Mouse (Mus musculus) stomach, postnatal 0 days (tissue): ENCODE data around the gene Myh1. TPM values are rescaled to one million over a fixed set of nuclear protein-coding genes. Genes with fewer than 3 reads are reported as not detected.

Experiments used
- ATAC-seq: fragments of 200-750 bp; cut with Nextera tagmentation; 2 replicates; pipeline ENCODE4 v1.8.0; 2017; ENCODE audit not compliant: low FRiP score, low TSS enrichment
- DNase-seq: peaks from one replicate; pipeline ENCODE4 v3.0.0-alpha.2; 2016; ENCODE audit warnings: low spot score
- H3K27ac ChIP-seq: fragments of 300-500 bp; sonication (generic); replicated peaks from 2 replicates; pipeline ENCODE4 v1.5.1; 2014; ENCODE audit warnings: mild to moderate bottlenecking, control low read depth
- H3K27me3 ChIP-seq: fragments of 300-500 bp; sonication (generic); 2 replicates; pipeline ENCODE4 v1.6.1; 2014; ENCODE audit warnings: low read length; ENCODE audit not compliant: control insufficient read depth, insufficient read depth
- H3K36me3 ChIP-seq: fragments of 300-500 bp; sonication (generic); 2 replicates; pipeline ENCODE4 v1.6.1; 2014; ENCODE audit warnings: low read length, mixed read lengths; ENCODE audit not compliant: control insufficient read depth, insufficient read depth
- H3K4me1 ChIP-seq: fragments of 300-500 bp; sonication (generic); replicated peaks from 2 replicates; pipeline ENCODE4 v1.6.1; 2014; ENCODE audit warnings: antibody characterized with exemption; ENCODE audit not compliant: control insufficient read depth, insufficient read depth
- H3K4me2 ChIP-seq: fragments of 300-500 bp; sonication (generic); replicated peaks from 2 replicates; pipeline ENCODE4 v1.6.1; 2014; ENCODE audit warnings: low read depth, mild to moderate bottlenecking, control low read depth, moderate library complexity
- H3K4me3 ChIP-seq: fragments of 300-500 bp; sonication (generic); 2 replicates; pipeline ENCODE4 v1.5.1; 2014; ENCODE audit warnings: low read depth, low read length, control low read depth
- H3K9ac ChIP-seq: fragments of 300-500 bp; sonication (generic); 2 replicates; pipeline ENCODE4 v1.6.1; 2014; ENCODE audit warnings: mild to moderate bottlenecking, low read length, control low read depth, mixed read lengths
- H3K9me3 ChIP-seq: fragments of 300-500 bp; sonication (generic); 2 replicates; pipeline ENCODE4 v1.6.1; 2016; ENCODE audit warnings: low read length; ENCODE audit not compliant: control insufficient read depth
- CTCF ChIP-seq: IDR thresholded peaks from 2 replicates; pipeline ENCODE4 v1.5.1; 2016; ENCODE audit warnings: antibody characterized with exemption, low read depth, mild to moderate bottlenecking, moderate library complexity
- EP300 ChIP-seq: optimal IDR thresholded peaks from 2 replicates; pipeline ENCODE3; 2016; ENCODE audit warnings: antibody characterized with exemption
- WGBS: fragments of 180-500 bp; shearing (Covaris S2); extraction: QIAGEN DNeasy Blood & Tissue Kit; methylation state at CpG from one replicate; pipeline ENCODE4 v1.1.7; 2014; 5-methylcytosine and 5-hydroxymethylcytosine counted together
- polyA plus RNA-seq: library from polyadenylated mRNA; unstranded; fragments of >200 nt; fragmentation: Nextera tagmentation; extraction: Ambion mirVana; gene quantifications from 2 replicates; pipeline ENCODE4 v1.2.1, GENCODE M21; 2015

Myh1 gene
- 0.01 and 0.05 TPM in 2 replicates for polyA plus RNA-seq

DNA sequence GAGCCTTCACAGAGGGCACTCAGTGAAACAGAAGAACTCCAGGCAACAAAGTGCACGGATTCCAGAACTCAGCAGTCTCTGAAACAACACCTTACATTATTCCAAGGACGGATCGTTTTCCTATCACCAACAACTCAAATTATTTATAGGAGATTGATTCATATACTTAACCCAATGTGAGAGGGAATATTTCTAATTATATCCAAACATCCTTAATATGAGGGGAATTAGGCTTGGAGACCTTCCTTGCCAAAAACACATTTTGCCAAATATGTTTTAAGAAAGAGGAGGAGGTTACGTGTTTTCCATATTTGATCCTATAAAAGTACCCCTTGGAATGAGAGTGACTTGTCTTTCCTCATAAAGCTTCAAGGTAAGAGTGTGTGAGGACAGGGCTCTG is at the start of gene Myh1:
Gene Myh1, plus strand, starts transcription at position 301 of the 400 bp plus-strand sequence.
- H3K4me2 ChIP-seq: no peak within 1 kb of the TSS
- ATAC-seq (no peak), DNase-seq (no peak)
- no peak for TF ChIP-seq CTCF
- 64% methylated on average over 4 of the region's 4 CpGs for WGBS
- H3K27me3 ChIP-seq: no peaks in the 10 kb centered on the region
- H3K27ac ChIP-seq: no peak within 1 kb of the TSS
- H3K4me1 ChIP-seq: no peaks in the 10 kb centered on the region
- no peak within 1 kb of the TSS for H3K9ac ChIP-seq
- H3K9me3 ChIP-seq: no peaks in the 10 kb centered on the region
- H3K4me3 ChIP-seq: no peak within 1 kb of the TSS
- no peaks in the 10 kb centered on the region for H3K36me3 ChIP-seq

DNA sequence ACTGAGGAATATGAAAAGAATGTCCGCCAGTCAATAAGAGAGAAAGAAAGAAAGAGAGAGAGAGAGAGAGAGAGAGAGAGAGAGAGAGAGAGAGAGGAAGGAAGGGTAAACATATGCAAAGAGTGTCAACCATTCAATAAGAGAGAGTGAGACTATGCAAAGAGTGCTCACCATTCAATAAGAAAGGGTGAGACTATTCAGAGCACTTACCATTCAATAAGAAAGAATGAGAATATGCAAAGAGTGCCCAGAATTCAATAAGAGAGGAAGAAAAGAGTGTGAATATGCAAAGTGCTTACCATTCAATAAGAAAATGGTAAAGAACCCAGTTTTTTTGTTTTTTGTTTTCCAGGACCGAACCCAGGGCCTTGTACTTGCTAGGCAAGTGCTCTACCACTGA is 49.6 kb upstream of the Myh1 start:
- no peak overlapping the region for H3K4me3 ChIP-seq
- no peaks in the 10 kb centered on the region for H3K4me1 ChIP-seq
- no peak overlapping the region for H3K27ac ChIP-seq
- no peak overlapping the region for H3K9ac ChIP-seq
- no peaks in the 10 kb centered on the region for H3K27me3 ChIP-seq
- TF ChIP-seq EP300 (no peak), CTCF (no peak)
- no peaks in the 10 kb centered on the region for H3K36me3 ChIP-seq
- ATAC-seq (no peak), DNase-seq (no peak)
- H3K4me2 ChIP-seq: no peak overlapping the region
- H3K9me3 ChIP-seq: no peaks in the 10 kb centered on the region
- WGBS: 91% methylated on average over 2 of the region's 2 CpGs

DNA sequence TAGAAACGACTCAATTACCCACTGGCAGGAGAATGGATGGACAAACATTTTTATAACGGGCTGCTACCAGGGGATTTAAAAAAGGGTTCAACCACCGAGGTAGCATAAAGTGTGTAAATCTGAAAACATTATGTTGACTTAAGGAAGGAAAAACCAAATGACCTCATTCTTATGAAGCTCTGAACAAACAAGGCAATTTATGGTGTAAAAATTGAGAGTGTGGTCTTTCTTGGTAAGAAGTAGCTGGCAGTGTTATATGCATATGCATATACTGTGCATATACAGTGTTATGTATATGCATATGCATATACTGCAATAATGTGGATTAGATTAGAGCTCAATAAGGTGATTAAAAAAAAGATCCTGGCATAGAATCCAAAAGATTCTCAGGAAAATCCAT is 48.7 kb upstream of the Myh1 start:
- WGBS: 67% methylated on average over 3 of the region's 3 CpGs
- H3K27me3 ChIP-seq: no peaks in the 10 kb centered on the region

DNA sequence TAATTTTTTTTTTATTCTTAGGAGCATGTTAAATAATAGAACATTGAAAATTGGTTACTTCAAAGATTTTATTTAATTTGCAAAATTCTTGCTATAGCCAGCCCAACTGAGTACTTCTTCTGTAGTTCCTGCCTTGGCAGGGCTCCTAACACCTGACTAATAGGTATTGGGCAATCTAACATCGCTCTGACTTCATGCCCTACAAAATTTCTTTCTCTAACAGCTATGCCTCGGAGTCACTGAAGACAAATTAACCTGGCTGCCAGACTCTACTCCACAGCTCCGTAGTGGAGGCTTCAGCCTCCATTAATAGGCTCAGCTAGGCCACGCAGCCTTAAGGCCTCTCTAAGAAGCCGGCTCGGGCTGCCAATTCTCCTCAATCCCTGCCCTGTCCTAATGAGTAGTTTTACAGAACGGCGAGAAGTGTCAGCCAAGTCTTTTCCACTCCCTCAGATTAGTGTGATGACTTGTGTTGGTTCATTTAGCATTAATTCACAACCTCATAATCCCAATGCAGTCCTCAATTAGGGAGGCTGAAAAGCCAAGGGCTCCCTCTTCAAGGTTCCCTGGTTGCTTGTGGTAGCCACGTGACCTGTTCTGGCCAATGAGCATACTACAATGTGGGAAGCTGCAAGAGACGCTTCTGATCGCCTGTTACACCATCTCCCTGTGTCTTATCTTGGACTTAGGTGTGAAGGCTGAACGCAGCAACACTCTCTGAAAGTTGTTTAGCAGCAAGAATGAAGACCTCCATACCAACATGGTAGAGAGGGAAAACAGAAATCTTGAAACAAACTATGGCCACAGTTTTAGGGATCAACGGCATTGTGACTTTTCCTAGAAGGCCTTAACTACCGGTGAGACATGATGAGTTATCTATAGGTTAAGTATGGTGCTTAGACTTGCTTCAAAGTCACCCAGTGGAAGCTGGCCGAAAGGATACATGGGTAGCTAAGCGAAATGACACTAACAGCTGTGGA is 47.9 kb upstream of the Myh1 start:
- Histone ChIP-seq H3K27me3 (no peaks in the 10 kb centered on the region), H3K4me3 (no peak overlapping the region), H3K36me3 (no peaks in the 10 kb centered on the region), H3K9ac (no peak overlapping the region), H3K4me2 (no peak overlapping the region), H3K4me1 (no peaks in the 10 kb centered on the region), H3K27ac (no peak overlapping the region), H3K9me3 (no peaks in the 10 kb centered on the region)
- 78% methylated on average over 16 of the region's 16 CpGs for WGBS
- no peak for DNase-seq
- no peak for TF ChIP-seq EP300
- TF ChIP-seq CTCF: no peak
- no peak for ATAC-seq

More for the DNA sequence above, 48.7 kb upstream of the Myh1 start:
- TF ChIP-seq CTCF (no peak), EP300 (no peak)
- H3K4me2 ChIP-seq: no peak overlapping the region
- H3K4me1 ChIP-seq: no peaks in the 10 kb centered on the region
- no peak for ATAC-seq
- H3K9me3 ChIP-seq: no peaks in the 10 kb centered on the region
- no peak overlapping the region for H3K4me3 ChIP-seq
- H3K36me3 ChIP-seq: no peaks in the 10 kb centered on the region
- no peak for DNase-seq
- H3K27ac ChIP-seq: no peak overlapping the region
- no peak overlapping the region for H3K9ac ChIP-seq

DNA sequence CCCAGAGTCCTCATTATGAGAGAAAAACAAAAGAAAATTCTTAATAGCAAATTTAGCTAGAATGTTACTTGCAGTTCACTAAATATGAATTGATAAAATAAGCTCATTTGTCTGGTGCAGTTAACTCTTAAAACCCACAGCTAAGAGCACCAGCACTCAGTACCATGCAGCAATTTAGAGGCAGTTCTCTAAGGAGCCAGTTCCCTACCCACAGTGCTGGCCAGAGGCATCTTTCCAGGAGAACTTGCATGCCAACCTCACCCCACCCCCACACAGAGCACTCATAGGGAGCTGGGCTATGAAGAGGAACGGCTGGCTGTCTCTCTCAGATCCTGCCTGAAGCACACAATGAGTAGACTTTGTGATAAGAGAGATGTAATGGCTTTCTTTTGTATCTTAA is 46.7 kb upstream of the Myh1 start:
- Histone ChIP-seq H3K4me3 (no peak overlapping the region), H3K27ac (no peak overlapping the region), H3K4me2 (no peak overlapping the region), H3K36me3 (no peaks in the 10 kb centered on the region), H3K27me3 (no peaks in the 10 kb centered on the region), H3K9me3 (no peaks in the 10 kb centered on the region), H3K4me1 (no peaks in the 10 kb centered on the region), H3K9ac (no peak overlapping the region)
- ATAC-seq (no peak), DNase-seq (no peak)
- TF ChIP-seq CTCF (no peak), EP300 (no peak)
- WGBS: 23% methylated on average over 1 of the region's 1 CpGs

DNA sequence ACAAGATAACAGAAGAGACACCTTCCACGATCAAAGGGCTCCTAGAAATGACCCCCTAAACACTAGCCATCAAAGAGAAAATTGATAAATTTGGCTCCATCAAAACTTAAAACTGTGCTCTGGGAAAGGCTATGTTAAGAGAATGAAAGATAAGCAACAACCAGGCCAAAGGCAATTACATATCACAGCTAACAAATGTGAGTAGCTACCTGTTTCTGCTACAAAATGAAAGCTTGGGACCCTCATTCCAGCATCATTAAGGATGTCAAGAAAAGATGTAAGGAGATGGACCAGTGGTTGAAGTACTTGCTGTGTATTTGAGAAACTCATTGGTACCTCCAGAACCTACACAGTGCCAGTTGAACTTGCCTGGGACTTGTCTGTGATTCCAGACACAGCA is 46.0 kb upstream of the Myh1 start:
- DNase-seq (no peak), ATAC-seq (no peak)
- H3K27me3 ChIP-seq: no peaks in the 10 kb centered on the region
- H3K36me3 ChIP-seq: no peaks in the 10 kb centered on the region
- H3K27ac ChIP-seq: no peak overlapping the region
- H3K9me3 ChIP-seq: no peaks in the 10 kb centered on the region
- no peak overlapping the region for H3K4me3 ChIP-seq
- 69% methylated on average over 1 of the region's 1 CpGs for WGBS
- TF ChIP-seq EP300 (no peak), CTCF (no peak)
- H3K9ac ChIP-seq: no peak overlapping the region
- no peaks in the 10 kb centered on the region for H3K4me1 ChIP-seq
- H3K4me2 ChIP-seq: no peak overlapping the region
